Mouse (Mus musculus) macrophage (primary cell): ENCODE measurements around the gene Foxp1. TPM values are rescaled to one million over a fixed set of nuclear protein-coding genes. Genes with fewer than 3 reads are reported as not detected.
A peak's percentile ranks its signal among the peaks of the same experiment; 100 is the strongest.

ENCODE experiments used
- H3K27ac ChIP-seq: fragments of 350-480 bp; formaldehyde crosslinking; 2 replicates; pipeline ENCODE4 v1.9.0; 2021
- H3K36me3 ChIP-seq: fragments of 350-480 bp; formaldehyde crosslinking; 2 replicates; pipeline ENCODE4 v1.9.0; 2021; ENCODE audit errors: inconsistent target
- H3K4me3 ChIP-seq: fragments of 350-480 bp; formaldehyde crosslinking; 2 replicates; pipeline ENCODE4 v1.9.0; 2021; ENCODE audit errors: inconsistent target
- H3K79me2 ChIP-seq: fragments of 350-480 bp; formaldehyde crosslinking; 2 replicates; pipeline ENCODE4 v1.9.0; 2021; ENCODE audit errors: inconsistent target
- WGBS: methylation state at CpG from one replicate; pipeline ENCODE4 v1.1.7; 2026; ENCODE audit warnings: inconsistent platforms; ENCODE audit not compliant: missing documents; 5-methylcytosine and 5-hydroxymethylcytosine counted together
- polyA plus RNA-seq: library from polyadenylated mRNA; stranded (reverse); fragments of 250-400 nt; gene quantifications from 3 replicates; pipeline ENCODE4 v1.2.4, GENCODE M21; 2018; ENCODE audit warnings: inconsistent platforms

The Foxp1 gene
- polyA plus RNA-seq, 1 experiment from 2014 or later, result 38.9 TPM

DNA sequence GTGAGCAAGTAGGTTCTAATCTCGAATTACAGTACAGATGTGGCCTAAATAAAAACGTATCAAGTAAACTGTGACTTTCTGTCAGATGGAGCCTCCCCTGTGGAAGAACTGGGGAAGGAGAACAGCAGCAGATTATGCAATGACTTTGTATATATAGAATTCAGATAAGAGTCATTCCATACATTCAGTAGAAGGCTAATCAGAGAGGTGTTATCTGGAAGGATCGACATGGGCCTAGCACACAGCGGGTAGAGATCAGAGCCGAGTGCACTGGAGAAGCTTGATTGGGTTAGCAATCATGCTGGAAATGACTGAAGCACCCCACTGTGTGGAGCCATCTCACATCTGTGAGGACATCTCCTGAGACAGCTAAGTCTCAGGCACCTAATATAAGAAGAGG lies 150.1 kb downstream of the Foxp1 start:
- no peak overlapping the region for H3K4me3 ChIP-seq
- H3K36me3 ChIP-seq, result no peaks in the 10 kb centered on the region
- no peak overlapping the region for H3K27ac ChIP-seq
- no peaks in the 10 kb centered on the region for H3K79me2 ChIP-seq
- WGBS, result 91% methylated on average over 5 of the region's 5 CpGs

DNA sequence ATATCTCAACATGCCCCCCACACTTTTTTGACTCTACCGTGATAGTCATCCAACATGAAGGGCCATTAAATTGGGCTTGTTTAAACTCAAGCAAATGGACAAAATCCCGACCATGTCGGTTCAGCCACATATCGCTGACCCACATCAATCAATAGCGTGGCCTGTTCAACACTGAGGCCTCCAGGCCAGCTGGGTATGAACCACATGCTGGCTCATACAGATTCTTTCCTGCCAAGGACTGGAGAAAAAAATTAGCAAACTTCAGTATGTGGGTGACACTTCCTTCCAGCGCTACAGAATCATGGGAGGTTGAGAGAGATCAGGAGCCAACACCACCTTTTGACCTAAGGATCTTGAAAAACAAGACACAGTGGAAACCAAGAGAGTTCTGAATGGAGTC lies 150.5 kb downstream of the Foxp1 start:
- Histone ChIP-seq H3K79me2 (no peaks in the 10 kb centered on the region), H3K4me3 (no peak overlapping the region), H3K36me3 (no peaks in the 10 kb centered on the region), H3K27ac (no peak overlapping the region)
- 73% methylated on average over 6 of the region's 6 CpGs for WGBS

DNA sequence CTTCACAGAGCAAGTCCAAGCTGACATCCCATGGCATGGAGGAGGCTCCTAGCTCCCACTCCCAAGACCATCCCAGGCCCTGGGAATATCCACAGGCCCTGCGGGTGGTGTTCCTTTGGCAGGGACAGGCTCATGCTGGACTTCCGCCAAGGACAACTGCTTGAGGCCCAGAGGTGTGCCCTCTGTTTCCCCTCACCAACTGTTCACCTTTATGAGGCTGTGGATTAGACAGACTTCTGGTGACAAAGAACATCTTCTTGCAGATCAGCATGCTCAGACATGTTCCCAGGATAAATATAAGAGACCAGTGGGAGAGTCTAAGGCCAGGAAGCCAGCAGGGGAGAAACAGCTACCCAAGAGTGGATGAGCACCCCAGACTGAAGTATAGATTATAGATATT lies 152.6 kb downstream of the Foxp1 start:
- Histone ChIP-seq H3K27ac (no peak overlapping the region), H3K79me2 (no peaks in the 10 kb centered on the region), H3K36me3 (no peaks in the 10 kb centered on the region), H3K4me3 (no peak overlapping the region)
- WGBS, result 96% methylated on average over 2 of the region's 2 CpGs

DNA sequence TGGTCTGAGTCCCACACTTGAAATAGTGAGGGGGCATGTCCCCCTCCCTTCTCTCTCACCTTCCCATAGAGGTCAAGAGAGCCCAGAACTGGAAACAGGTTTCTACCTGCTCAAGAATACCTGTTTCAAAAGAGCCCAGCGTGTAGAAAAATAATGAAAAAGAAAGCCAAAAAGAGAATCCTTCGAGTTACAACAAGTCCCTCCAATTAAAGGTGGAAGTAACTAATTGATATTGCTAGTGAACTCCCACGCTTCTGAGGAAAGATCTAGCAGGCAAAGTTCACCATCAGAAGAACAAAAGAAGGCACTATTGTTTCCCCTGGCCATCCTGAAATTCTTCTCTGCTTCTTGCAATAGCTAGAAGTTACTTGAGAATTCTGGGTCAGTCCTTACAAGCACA lies 153.4 kb downstream of the Foxp1 start:
- Histone ChIP-seq H3K36me3 (no peaks in the 10 kb centered on the region), H3K4me3 (no peak overlapping the region), H3K27ac (no peak overlapping the region), H3K79me2 (no peaks in the 10 kb centered on the region)
- 100% methylated on average over 3 of the region's 3 CpGs for WGBS

DNA sequence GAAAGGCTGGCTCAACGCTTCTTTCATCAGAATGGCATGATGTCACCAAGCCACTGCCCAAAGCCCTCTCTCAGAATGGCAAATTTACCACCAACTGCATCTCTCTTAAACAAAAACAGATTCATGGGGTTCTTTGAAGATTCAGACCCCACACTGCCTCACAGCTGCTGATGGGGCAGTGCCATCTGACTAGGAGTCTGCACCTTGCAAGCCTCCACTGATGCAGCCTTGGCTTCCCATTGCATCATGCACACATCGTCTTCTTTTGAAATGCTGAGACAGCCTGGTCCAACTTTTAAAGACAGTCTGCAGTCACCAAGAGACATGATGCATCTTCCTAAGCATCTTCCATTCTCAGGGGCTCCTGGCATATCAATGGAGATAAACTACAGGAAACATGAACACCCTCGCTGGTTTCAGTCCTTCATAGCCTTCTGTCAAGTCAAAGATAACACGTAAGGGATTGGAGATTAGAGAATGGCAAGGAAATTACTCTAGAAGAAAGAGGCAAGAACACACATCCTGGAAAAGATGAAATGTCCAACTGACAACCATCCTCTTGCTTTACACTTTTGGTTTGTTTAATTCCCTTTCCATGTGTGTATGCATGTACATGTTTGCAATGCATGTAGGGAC lies 154.3 kb downstream of the Foxp1 start:
- Histone ChIP-seq H3K36me3 (no peaks in the 10 kb centered on the region), H3K79me2 (no peaks in the 10 kb centered on the region), H3K4me3 (no peak overlapping the region), H3K27ac (no peak overlapping the region)
- WGBS, result 71% methylated on average over 4 of the region's 4 CpGs

DNA sequence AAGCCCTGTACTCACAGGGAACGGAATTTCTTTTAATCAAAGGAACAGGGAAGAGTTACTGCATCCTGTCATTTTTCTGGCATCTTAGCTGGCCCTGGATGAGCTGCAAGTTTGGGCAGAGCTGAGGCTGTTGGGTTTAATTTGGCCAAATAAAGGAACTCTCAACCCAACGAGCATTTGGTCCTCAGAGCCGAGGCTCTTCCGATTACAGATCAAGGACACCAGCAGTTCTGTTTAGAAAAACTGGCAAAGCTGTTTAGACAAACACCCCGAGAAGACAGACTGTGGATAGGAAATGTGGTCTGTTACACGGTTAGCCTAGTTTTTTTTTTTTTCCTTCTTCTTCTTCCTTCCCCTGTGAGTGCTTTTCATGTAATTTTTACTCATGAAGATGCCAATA lies 158.0 kb downstream of the Foxp1 start:
- Histone ChIP-seq H3K27ac (no peak overlapping the region), H3K79me2 (no peaks in the 10 kb centered on the region), H3K4me3 (no peak overlapping the region), H3K36me3 (no peaks in the 10 kb centered on the region)
- 38% methylated on average over 4 of the region's 6 CpGs for WGBS

DNA sequence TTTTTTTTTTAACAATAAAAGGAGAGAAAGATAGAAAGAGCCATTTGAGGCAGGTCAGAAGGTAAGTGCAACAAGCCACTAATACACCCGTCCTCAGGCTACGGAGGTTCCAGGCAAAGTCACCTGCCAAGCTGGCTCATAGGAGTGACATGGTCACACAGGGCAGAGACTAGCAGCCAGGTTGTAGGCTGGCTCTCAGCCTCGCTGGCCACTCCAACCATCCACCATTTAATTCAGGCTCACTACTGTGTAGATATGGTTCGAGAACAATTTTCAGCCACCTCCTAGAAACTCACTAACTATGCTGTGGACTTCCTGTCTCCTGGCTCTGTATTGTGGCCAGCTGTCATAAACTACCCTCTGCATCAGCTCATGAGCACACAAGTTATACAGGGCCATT lies 161.9 kb downstream of the Foxp1 start:
- Histone ChIP-seq H3K36me3 (no peaks in the 10 kb centered on the region), H3K79me2 (no peaks in the 10 kb centered on the region)
- 91% methylated on average over 4 of the region's 4 CpGs for WGBS

DNA sequence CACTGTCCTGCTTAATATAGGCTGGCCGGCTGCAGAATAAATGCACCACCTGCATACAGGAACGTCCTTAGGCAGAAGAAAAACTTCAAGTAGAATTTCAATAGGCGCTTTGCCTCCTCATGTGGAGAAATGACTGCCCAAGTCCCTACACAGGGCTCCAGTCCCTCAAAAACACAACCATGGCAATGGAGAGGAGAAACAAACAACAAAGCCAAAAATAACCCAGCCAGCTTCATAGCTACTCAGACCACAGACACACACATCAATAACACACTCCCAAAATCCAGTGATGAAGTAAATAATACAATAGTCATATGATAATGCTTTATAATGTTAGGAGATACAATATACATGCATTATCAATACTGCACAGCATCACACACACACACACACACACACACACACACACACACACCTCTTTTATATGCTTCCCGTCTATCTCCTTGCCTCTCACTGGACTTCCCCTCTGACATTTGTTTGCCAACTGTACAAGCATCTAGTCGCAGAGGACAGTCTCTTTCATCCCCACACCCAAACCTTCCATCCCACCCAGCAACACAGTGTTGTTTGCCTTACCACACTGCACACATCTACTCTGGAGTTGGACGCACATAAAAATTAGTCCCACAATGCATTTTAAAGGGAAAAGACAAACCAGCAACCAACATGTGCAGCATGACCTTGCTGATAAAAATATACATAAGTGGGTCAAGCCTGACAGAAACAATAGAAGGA lies 162.6 kb downstream of the Foxp1 start:
- H3K4me3 ChIP-seq, result no peak overlapping the region
- H3K79me2 ChIP-seq, result no peaks in the 10 kb centered on the region
- H3K27ac ChIP-seq, result 0 out of 2 replicates have a peak overlapping the region, but pooled peaks have one; percentile 2
- WGBS, result 74% methylated on average over 6 of the region's 6 CpGs
- no peaks in the 10 kb centered on the region for H3K36me3 ChIP-seq

More for the DNA sequence above, 161.9 kb downstream of the Foxp1 start:
- Histone ChIP-seq H3K27ac (no peak overlapping the region), H3K4me3 (no peak overlapping the region)

DNA sequence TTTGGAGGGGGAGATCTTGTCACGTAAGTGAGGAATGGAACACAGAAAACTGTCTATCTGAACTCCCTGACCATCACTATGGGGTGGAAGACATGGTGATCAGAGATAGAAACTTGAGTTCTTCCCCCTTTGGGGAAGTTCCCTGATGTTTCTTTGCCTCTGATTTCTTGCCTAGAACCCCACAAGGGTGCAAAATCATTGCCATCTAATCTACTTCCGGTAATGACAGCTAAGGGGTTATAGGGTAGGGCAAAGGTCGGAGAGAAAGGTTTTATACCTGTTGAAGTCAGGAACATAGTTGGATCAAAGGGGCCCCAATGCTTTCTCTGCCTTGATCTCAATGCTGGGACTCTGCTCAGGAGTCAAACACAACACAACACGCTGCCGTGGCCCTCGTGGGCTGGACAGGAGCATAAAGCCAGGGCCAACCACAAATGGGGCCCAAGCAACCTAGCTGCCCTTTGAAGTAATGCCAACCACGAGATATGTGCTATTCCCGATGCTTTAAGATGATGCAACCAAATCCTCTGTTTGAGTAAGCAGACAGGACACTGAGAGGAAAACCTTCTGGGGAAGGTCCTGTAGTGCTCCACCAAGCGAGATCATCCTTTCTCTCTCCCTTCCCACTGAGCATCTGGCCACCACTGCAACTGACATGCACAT lies 163.4 kb downstream of the Foxp1 start:
- Histone ChIP-seq H3K79me2 (no peaks in the 10 kb centered on the region), H3K27ac (peak overlapping the region; percentile 2; the same call in 1 of the 2 replicates), H3K36me3 (no peaks in the 10 kb centered on the region), H3K4me3 (no peak overlapping the region)
- 51% methylated on average over 9 of the region's 9 CpGs for WGBS

DNA sequence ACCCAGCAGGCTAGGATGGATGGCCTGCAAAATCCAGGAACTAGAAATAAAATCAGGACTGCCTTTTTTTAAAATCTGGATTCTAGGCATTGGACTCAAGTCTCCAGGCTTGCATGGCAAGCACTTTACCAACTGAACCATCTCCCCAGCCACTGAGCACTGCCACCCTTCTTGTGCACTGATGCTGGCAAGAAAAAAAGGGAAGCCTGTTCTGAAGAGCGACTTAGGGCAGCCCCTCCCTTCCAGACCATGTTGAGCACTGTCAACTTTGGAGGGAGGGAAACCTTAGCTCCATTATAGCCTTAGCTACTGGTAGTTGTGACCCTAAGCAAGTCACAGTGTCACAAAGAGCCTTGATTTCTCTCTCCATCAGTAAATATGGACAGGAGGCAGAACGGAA lies 164.6 kb downstream of the Foxp1 start:
- Histone ChIP-seq H3K36me3 (no peaks in the 10 kb centered on the region), H3K79me2 (no peaks in the 10 kb centered on the region), H3K27ac (no peak overlapping the region), H3K4me3 (no peak overlapping the region)
- 57% methylated on average over 2 of the region's 2 CpGs for WGBS

DNA sequence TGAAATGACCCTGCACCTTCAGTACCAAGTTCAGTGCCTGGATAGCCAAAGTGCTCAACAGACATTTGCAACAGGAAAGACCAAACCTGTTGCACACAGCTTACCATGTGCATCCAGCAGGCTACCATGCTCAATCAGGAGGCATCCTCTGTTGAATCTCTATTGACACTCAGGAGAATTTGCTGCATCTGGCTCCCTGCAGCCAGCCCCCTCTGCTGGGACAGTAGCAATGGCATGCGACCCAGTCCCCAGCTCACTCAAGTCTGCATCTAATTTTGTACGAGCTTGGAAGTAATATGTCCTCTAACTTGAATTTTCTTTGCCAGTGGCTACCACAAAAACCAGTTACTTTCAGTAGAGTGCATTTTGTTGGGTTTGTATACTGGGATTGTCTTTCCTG lies 168.2 kb downstream of the Foxp1 start:
- Histone ChIP-seq H3K27ac (no peak overlapping the region), H3K4me3 (no peak overlapping the region), H3K36me3 (no peaks in the 10 kb centered on the region), H3K79me2 (no peaks in the 10 kb centered on the region)
- WGBS, result 100% methylated on average over 2 of the region's 2 CpGs

DNA sequence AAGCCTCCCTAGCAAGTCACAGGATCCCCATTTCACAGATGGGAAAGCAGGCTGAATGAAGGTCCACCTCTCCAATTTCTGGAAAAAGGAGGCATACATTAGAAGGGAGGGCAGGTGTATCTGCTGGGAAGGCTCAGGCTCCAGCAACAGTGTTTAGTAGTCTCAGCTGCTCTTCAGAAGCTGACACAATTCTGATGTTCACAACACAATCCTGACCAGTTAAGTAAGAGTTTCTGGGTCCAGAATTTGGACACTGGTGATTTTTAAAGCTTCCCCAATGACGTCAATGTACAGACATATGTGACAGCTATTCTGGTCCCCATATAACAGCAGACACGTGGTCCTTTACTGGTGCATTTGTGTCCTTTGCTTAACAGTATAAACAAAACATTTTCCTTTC lies 169.1 kb downstream of the Foxp1 start:
- Histone ChIP-seq H3K4me3 (no peak overlapping the region), H3K27ac (no peak overlapping the region)
- WGBS, result 94% methylated on average over 2 of the region's 2 CpGs

DNA sequence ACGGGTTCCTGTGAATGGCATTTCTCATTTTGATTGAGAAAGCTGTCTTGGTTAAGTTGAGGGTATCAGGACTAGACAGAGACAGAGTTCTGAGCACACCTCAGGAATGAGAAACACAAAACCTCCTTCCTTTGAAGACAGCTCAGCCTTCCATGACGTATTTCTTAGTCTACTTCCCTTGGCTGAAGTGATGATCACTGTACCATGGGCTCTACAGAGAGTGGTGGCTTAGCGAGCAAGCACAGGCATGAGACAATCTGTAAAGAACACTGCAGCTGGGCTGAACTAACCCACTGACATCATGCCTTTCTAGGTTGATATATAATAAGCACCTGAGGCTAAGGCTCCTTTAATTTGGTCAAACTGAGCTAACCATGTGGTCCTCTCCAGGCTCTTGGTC lies 172.0 kb downstream of the Foxp1 start:
- 87% methylated on average over 3 of the region's 3 CpGs for WGBS
- Histone ChIP-seq H3K27ac (no peak overlapping the region), H3K36me3 (no peaks in the 10 kb centered on the region), H3K79me2 (no peaks in the 10 kb centered on the region), H3K4me3 (no peak overlapping the region)

More for the DNA sequence above, 169.1 kb downstream of the Foxp1 start:
- no peaks in the 10 kb centered on the region for H3K36me3 ChIP-seq
- no peaks in the 10 kb centered on the region for H3K79me2 ChIP-seq

DNA sequence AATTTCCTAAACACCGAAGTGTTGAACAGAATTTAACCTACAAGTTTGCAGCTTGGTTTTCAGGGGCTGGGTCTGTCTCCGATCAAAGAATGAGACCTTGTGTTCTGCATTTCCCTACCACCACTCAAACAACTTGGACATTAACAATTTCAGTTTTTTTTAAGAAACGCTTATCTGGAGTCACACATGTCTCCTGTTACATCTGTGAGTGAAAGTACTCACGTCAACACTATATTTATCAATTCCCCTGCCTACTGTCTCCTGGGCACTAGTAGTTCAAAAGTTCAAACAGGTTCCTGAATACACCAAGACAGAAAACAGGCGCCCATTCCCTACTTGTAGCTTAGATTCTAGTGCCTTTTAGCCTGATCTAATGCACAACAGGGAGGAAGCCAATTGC lies 172.4 kb downstream of the Foxp1 start:
- no peak overlapping the region for H3K4me3 ChIP-seq
- H3K27ac ChIP-seq, result no peak overlapping the region
- WGBS, result 90% methylated on average over 5 of the region's 5 CpGs
- H3K79me2 ChIP-seq, result no peaks in the 10 kb centered on the region
- H3K36me3 ChIP-seq, result no peaks in the 10 kb centered on the region

DNA sequence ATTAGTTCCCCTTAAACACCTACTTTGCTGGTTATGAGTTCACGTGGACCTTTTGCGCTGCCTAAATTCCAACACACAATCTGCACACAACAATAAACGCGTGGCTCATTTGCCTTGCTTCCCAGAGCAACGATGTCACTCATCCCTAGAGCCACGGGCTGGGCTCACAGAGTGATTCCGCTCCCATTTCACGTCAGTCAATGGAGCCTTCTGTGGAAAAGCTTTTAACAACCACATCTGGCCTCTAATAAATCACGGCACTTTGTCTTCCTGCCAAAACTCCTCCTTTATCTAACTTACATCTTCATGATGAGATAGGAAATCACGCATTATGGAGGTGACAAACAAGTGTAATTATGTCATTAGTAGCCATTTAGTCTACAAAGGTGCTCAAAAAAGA lies 174.7 kb downstream of the Foxp1 start:
- H3K27ac ChIP-seq, result no peak overlapping the region
- H3K4me3 ChIP-seq, result no peak overlapping the region
- 93% methylated on average over 10 of the region's 10 CpGs for WGBS
- H3K79me2 ChIP-seq, result no peaks in the 10 kb centered on the region
- H3K36me3 ChIP-seq, result no peaks in the 10 kb centered on the region
